Mouse (Mus musculus) cortical plate, adult 2 months (tissue): Measurements from ENCODE around the gene 6030468B19Rik.

ENCODE experiments used
- CTCF ChIP-seq: fragments of 200-500 bp; IDR thresholded peaks from 2 replicates; pipeline ENCODE4 v1.5.1; 2011; ENCODE audit warnings: mild to moderate bottlenecking, control low read depth, low read length; ENCODE audit not compliant: insufficient read depth; ENCODE audit errors: extremely low read depth
- POLR2A ChIP-seq: fragments of 200-500 bp; IDR thresholded peaks from 2 replicates; pipeline ENCODE4 v1.6.1; 2011; ENCODE audit warnings: mild to moderate bottlenecking, low read length, control low read depth; ENCODE audit not compliant: insufficient read depth; ENCODE audit errors: extremely low read depth

DNA sequence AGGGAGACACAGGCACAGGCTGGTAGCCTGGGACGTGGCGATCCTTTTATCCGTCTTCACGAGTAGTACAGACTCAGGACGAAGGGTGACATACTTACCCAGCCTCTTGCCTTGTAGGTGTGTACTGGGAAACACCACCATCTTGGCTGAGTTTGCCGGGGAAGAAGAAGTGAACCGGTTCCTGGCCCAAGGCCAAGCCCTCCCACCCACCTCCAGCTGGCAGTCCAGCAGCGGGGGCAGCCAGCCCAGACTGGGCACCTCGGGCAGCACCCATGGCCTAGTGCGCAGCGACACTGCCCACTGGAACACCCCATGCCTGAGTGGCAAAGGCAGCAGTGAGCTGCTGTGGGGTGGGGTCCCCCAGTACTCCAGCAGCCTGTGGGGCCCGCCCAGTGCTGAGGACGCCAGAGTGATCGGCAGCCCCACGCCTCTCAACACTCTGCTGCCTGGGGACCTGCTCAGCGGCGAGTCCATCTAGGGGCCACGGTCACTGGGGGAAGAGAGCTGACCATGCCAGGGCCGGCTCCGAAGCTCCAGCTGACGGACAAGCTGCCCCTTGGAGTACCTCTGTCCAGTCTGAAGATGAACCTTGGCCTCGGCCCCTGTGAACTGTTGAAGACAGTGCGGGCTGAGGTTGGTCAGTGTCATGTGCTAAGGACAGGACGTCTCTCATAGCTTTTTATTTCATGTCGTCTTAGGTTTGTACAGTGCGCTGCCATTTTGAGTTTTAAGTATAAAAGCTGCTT lies 36.9 kb upstream of the 6030468B19Rik start:
- TF ChIP-seq CTCF (no peak), POLR2A (no peak)
